Mouse (Mus musculus) testis, postnatal 10 days (tissue): ENCODE results near the gene Ddx43.

Source experiments
- DNase-seq: peaks from one replicate; pipeline ENCODE4 v3.0.0; 2021; ENCODE audit warnings: low spot score

Ddx43 gene

DNA sequence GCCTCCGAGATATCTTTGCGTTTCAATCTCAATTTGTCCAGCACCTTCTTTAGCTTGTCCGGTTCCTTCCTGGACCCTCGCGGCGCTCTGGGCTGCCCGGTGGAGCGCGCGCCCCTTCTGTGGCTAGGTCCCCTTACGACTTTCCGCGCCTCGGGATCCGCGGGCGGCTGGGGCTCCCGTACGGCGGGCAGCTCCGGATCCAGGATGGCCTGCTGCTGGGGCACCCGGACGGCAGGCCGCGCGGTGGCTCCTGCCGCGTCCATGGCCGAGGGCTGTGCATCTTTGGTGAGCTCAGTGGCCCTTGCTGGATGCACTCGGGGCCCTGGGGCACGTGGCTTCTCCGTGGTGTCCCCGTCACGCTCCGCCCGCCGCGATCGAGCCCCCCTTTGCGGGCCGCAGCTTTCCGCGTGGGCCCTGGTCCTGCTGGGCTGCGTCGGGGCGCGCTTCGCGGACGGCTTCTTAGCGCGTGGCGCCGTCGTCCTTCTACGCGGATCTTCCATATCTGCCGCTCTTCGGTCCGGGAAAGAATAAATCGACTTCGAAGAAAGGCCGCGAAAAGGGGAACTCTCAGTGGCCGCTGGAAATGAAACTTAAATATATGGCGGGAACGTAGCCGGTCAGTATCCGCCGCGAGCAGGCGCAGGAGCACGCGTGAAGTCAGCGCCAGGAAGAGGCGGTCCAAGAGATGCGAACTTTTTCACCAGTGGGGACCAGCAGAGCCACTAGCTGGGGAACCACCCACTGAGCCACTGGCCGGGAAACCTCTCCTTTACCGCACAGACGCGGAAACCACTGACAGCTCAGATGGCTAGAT lies 47.2 kb downstream of the Ddx43 start, which contains the start of gene Cgas:
Cgas (minus strand) TSS at position 659 of the 814 bp plus-strand sequence.
- DNase-seq: peak; percentile 69

DNA sequence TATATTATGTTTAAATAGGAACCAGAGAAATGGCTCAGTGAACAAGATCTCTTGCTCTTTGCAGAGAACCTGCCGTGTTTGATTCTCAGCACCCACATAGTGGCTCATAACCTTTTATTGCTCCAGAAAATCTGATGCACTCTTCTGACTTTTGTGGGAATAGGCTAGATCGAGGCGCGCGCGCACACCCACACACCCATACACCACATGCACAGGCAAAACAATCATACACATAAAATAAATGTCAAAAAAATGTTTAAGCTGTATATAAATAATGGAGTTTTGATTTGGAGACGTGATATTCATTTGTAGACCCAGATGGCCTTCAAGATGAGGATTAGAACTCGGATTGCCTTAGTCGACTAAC lies 52.0 kb downstream of the Ddx43 start:
- DNase-seq: no peak

DNA sequence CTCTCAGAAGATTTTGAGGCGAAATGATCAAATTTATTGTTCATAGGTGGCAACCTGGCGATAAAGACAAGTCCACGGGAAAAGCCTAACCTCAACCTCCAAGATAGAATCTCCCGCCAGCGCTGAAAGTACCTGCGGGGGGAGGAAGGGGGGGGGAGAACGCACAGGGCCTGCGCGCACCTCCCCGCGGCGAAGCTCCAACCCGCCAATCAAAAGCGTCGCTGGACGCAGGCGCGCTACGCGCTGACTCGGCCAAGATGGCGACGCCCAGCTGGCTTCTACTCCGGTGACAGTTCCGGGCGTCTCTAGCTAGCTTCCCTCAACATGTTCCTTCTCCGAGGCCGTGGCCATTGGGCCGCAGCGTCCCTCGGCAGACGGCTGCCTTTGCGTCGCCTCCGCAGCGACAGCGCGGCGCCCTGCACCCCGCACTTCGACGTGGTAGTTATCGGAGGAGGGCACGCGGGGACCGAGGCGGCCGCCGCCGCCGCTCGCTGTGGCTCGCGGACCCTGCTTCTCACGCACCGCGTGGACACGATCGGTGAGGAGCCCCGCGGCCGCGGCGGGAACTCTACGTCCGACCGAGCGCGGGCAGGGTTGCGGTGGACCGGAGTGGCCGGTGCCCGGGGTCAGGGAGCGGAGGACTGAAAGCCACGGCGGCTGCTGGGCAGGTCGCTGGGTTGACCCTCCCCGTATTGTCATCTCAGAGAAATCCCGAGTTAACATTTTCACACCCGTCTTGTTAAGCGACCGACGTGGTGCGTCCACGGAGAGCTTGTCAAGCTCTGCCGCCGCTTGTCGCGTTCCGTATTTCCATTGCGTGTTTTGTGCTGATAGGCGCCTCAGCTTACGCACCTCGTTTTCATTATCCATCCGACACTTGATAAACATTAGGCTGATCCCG lies 52.6 kb downstream of the Ddx43 start, which contains the start of the genes Mto1 and Gm17324:
Mto1 (plus strand) TSS at position 236 of the 901 bp plus-strand sequence.
Gm17324 (minus strand) TSS at position 814 of the 901 bp plus-strand sequence.
- DNase-seq: peak; percentile 92

DNA sequence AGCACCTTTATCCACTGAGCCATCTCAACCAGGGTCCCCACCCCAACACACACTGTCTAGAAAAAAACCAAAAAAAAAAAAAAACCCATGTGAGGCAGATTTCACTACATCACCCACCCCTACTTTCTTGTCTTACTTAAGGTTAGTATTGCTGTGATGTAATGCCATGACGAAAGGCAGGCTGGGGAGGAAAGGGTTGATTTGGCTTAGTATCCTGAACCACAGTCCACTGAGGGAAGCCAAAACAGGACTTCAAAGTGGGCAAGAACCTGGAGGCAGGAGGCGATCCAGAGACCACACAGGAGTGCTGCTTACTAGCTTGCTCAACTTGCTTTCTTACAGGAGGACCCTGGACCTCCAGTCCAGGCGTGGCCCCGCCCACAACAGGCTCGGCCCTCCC lies 54.8 kb downstream of the Ddx43 start:
- DNase-seq: no peak

DNA sequence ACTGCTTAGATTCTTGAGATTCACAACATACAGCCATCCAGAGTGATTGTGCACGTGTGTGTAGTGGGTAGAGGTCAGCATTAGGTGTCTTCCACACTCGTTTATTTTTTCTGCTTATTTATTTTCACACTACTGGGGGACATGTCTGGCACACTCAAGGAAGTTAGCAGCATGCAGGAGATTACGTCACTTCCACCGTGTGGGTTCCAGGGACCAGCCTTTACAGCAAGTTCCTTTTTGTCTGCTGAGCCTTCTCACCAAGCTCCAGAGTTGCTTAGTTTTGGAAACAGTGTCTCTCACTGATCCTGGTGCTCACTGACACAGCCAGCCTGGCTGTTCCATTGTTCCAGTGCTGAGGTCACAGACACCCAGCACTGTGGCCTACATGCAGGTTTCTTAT lies 55.8 kb downstream of the Ddx43 start:
- DNase-seq: no peak

DNA sequence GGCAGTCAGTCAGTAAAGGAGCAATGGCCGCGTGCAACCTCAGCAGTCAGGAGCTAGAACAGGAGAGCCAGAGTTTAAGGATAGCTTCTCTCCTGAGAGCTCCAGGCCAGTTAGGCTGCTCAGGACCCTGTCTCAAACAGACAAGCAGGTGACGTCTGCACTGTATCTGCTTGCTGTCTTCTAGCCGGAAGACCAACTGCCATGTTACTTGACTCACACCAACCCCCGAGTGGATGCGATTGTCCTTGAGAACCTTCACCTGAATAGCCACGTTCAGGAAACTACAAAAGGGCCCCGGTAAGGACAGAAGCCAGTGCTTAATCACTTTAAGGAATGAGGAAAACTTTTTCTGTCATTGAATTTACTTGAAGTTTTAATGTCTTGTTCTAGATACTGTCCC lies 61.4 kb downstream of the Ddx43 start:
- DNase-seq: no peak

DNA sequence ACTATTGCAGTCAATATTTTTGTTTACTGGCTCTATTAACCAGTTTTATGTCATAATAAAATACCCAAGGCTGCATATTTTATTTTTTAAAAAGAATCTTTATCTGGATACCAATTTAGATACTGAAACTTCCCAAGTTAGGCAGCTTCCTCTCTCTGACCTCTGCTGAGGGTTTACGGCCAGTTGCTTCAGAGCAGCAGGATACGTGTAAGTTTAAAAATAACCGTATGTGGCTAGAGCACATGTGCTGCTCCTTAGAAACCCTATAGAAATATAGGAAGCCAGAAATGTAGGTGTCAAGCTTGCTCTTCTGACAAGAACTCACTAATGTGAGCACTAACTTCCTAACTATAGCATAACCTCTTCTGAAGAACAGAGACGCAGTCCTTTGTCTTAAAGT lies 67.8 kb downstream of the Ddx43 start:
- no peak for DNase-seq

DNA sequence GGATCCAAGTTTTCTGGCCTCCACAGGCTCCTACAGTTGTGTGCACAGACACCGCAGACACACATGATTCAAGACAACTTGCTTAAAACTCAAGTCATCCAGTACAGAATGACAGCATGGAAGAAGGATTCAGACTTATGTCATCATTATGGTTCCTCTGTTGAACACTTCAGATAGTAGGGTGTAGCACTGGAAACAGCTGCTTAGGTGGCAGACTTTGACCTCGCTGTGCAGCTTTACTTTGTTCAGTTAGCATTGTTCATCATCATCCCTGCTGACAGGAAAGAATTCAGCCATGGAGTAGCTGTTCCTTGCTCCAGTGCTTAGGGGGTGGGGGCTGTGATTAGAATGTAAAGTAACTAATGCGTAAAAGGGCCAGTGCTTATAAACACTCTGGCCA lies 70.1 kb downstream of the Ddx43 start:
- no peak for DNase-seq
